Mouse (Mus musculus) heart, postnatal 14 days (tissue): ENCODE results near the gene Tmem171. TPM values are rescaled to one million over a fixed set of nuclear protein-coding genes. Genes with fewer than 3 reads are reported as not detected.

ENCODE experiments used
- DNase-seq, 2 experiments: peaks; one replicate each; pipeline ENCODE4 v3.0.0; 2021 to 2022
- intact Hi-C: fragments of 180-260 bp; cut with DNase I; formaldehyde crosslinking; loops from one replicate; pipeline ENCODE4 v1.15.1; 2025
- total RNA-seq, 2 experiments: library from RNA; stranded (reverse); gene quantifications; 2 replicates each; pipeline ENCODE4 v1.2.3; 2021

Tmem171 gene
- total RNA-seq, 2 experiments from 2014 or later, result 5.0 to 7.0 TPM

DNA sequence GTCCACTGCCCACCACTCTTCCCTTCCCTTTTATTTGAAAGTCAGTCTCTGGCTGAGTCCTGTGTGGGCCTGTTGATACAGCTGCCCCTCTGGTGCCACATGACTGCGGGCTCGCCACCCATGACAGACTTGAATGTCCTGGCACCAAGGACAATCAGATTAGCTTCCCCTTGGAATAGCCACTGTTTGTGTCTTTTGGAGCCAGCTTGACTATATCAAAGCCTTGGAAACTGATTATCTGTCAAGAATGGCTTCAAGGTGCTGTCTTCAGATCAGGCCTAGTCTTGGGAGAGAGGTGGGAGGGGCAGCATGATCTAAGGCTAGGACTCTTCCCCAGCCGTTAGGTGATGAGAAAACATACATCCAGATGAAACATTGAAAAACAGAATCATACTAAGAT lies 2.1 kb upstream of the Tmem171 start:
- intact Hi-C loops, result no loop called here
- DNase-seq, result no peak

- DNase-seq, result peak; percentile 40 to 63
- intact Hi-C loops, result no loop called here
Observed at GRCm38 (mm10) chr13:98695546-98695945, 912 bp upstream of the Tmem171 start.

DNA sequence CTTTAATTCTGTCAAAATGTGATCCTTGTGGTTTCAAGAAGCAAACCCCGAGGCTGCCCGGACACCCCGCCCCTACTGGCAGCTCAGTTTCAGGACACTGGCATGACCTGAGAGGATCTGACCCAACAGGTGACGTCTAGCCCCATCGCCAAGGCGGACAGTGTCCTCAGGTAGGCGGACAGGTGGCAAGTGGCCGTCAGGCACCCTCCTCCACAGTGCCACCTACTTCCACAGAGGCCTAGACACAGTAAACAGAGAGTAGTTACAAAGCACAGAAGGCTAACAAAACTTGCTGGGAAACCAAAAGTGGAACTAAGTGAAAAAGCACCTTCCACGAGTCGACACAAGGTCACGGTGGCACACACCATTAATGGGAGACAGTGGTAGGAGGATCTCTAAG lies 1.3 kb downstream of the Tmem171 start:
- intact Hi-C loops, result no loop called here
- DNase-seq, result no peak

GRCm38 (mm10) chr13:98691956-98692515 lies 2.6 kb downstream of the Tmem171 start:
- intact Hi-C loops, result no loop called here
- DNase-seq, result no peak

- DNase-seq, result no peak
- intact Hi-C loops, result no loop called here
Observed at GRCm38 (mm10) chr13:98690886-98691285, 3.7 kb downstream of the Tmem171 start.

DNA sequence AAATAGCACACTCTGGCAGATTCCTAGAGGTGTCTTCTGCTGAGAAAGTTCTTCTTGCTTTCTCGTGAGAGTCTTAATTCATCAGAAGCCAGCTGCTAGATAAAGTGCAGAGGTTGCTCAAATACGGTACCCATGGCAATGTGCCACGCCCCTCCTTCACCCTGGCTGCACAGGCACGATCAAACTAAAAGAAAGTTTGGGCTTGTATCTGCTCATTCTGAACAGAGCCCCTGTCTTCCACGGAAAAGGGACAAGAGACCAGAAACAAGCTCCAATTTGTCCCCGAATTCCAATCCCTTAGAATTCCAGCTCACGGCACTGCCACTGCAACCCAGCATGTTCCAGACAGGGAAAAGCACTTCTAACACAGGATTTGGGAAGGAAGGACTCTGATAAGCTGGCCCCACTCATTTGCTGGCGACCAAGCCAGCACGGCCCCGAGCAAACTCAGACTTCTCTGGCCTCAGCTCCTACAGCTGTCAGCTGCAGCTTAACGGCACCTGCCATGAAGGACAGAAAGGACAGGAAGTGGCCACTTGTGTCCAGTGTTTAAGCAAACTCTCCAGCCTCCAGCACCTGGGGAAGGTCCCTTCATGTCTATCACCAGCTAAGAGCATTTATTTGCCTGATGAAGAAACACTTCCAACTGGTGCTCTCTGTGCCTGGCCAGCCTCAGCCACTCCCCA lies 4.9 kb downstream of the Tmem171 start:
- DNase-seq, result peak; percentile 41 to 64
- intact Hi-C loops, result no loop called here

DNA sequence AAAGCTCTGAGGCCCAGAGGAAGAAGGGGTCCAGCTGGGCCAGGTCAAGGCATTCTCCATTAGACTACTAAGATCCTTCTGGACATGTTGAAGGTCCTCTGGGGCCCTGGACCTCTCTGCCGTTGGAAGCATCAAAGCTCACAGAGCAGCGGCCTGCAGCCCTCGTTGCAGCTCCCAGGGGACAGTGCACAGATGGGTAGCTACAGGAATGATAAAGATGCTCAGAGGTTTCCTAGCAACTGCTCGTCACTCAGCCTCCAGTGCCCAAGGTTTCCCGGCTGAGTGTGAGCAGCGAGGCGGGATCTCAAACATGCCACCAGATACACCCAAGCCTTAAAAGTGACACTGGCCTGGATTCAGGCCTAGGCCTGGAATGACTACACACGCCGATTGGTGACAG lies 6.7 kb downstream of the Tmem171 start:
- no peak for DNase-seq
- intact Hi-C loops, result no loop called here

DNA sequence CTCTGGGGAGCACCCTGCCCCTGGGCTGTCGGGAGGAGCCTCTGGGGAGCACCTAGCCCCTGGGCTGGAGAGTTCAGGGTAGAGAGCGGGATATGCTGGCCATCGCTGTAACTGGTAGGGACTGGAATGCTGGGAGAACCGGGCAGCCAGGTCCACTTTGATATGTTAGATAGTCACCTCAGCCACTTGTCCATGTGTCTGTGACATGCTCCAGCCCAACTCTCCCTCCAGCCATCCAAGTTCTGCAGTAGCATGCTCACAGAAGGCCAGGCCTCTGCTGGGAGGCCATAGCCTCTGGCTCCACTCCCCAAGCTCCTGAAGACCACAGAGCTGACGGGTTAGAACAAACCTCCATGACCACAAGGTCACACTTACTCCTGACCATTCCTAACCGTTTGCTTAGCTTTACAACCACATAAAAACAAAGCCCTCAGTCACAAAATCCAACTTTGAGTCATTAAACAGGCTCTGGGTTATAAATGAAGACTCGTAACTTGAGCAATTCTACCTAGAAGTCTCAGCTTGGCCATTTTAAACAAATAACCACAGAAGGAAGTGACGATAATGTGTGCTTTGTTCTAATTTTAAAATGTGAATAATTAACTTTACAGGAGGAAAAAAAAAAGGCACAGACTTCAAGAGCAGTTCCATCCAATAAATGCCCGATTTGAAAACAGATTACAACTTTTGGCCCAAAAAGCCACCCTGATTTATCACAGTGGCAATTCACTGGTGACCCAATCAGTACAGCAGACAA lies 10.3 kb downstream of the Tmem171 start:
- DNase-seq, result no peak
- intact Hi-C loops, result no loop called here

DNA sequence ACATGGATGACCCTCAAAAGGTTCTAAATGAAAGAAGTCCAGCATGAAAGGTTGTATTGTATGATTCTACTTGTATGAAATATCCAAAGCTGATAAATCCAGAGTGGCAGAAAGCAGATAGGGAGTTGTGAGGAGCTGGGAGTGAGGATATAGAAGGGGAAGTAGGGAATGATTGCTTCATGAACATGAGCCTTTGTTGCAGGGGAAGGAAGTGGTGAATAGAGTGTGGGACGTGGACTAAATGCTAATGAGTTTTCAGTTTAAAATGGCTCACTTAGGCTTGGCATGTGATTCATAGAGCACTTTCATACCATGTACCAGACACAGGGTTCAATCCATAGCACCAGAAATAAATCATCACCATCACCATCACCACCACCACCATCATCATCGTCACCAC lies 11.2 kb downstream of the Tmem171 start:
- DNase-seq, result no peak
- intact Hi-C loops, result no loop called here

DNA sequence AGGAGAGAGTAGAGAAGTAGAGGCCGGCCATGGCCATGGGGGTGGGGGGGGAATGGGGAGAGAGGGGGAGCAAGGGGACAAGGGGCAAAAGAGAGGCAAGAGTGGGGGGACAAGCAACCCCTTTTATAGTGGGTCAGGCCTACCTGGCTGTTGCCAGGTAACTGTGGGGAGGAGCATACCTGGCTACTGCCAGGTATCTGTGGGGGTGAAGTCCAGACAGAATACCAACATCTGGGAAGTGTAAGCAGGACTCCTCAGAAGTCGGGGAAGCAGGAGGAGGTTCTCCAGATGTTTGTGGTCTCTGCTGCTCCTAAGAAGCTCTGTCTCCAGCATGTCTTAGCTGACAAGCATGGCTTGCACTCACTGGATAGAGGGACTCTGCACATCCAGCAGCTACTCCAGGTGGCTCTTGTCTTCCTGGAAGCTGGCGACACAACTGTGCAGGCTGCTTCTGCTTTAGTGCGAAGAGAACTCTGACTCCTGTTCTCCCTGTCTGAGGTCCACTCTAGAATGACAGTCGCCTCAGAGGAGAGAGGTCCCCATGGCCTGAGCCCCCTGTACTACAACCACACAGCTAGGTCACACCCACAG lies 14.1 kb downstream of the Tmem171 start:
- no peak for DNase-seq
- intact Hi-C loops, result no loop called here

DNA sequence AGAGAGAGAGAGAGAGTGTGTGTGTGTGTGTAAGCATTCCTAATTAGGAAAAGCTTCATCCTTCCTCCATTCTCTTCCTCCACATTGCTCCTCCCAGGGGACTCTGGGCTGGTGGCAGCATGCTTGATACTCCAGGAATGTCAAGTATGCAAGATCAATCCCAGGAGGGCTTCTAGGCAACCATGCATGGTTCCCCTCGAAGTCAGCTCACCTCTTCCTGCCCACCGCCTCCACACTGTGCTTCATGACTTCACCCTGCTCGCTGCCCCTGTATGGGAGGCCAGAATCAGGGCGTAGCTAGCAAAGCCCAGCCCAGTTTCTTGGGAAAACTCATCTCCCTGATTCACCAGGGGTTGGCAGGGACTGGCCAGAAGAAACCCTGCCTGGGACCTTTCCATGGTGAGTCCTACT lies 15.0 kb downstream of the Tmem171 start:
- no peak for DNase-seq
- intact Hi-C loops, result no loop called here

GRCm38 (mm10) chr13:98679230-98679629 lies 15.4 kb downstream of the Tmem171 start:
- no peak for DNase-seq
- intact Hi-C loops, result no loop called here

DNA sequence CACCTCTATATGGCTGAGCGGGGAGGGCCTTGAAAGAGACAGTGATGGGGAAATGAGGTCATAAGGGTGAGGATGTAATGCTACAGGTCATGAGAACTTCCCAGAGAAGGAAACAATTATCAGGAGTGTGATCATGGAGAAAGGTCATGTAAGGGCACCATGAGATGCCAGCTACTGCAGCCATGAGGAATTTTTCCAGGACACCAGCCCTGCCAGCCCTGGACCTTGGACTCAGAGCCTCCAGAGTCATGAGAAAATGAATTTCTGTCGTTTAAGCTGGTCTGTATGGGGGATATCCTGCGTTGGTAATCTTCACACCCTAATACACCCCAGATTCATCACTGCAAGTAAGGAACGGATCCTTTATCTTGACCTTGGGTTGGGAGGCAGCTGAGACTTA lies 20.7 kb downstream of the Tmem171 start:
- intact Hi-C loops, result no loop called here
- DNase-seq, result no peak

DNA sequence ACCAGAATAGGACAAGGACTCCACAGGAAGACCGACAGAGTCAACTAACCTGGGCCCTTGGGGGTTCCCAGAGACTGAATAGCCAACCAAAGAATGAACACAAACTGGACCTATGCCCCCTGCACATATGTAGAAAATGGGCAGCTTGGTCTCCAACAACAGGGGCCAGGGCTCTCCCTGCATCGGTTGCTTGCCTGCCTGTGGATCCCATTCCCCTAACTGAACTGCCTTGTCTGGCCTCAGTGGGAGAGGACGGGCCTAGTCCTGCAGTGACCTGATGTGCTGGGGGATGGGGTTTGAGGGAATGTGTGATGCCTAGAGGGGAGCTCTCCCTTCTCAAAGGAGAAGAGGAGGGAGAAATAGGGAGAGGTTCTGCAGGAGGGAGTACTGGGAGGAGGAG lies 25.3 kb downstream of the Tmem171 start:
- DNase-seq, result no peak
- intact Hi-C loops, result no loop called here

DNA sequence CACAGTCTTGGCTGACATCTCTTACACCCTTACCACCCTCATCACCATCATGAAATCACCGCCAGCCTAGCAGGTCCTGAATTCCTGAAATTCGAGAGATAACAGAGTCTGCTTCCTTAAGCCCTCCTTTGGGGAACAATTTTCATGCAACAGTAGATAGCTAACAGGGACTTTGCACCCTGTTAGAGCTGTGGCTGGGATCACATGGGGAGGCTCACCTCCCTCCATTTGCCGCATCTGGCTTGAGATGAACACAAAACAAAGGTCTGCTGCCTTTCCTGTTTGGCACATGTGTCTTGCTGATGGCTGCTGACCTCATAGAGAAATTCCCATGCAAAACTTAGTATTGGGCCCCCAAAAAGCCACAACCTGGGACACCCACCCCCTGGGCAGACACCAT lies 27.3 kb downstream of the Tmem171 start:
- intact Hi-C loops, result no loop called here
- DNase-seq, result no peak

GRCm38 (mm10) chr13:98665240-98665639 lies 29.4 kb downstream of the Tmem171 start:
- DNase-seq, result no peak
- intact Hi-C loops, result no loop called here

DNA sequence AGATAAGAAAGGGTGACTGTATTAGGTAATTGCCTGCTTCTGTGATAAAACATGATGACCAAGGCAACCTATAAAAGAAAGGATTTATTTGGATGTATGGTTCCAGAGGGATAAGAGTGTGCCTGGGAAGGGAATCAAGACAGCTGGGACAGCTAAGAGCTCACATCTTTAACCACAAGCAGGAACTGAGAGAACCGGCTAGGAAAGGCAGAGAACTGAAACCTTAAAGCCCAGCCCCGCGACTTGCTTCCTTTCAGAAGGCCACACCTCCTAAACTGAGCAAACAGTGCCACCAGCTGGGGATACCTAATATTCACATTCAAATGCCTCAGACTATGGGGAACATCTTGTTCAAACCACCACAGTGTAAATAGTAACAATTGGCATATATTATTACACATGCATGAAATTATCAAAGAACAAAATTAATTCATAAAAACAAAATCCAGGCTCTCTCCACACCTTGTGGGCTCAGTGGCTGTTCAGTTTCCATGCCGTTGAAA lies 32.4 kb downstream of the Tmem171 start:
- DNase-seq, result no peak
- intact Hi-C loops, result no loop called here

- no peak for DNase-seq
Observed at GRCm38 (mm10) chr13:98656034-98656471, 38.6 kb downstream of the Tmem171 start.

GRCm38 (mm10) chr13:98655346-98655745 lies 39.3 kb downstream of the Tmem171 start:
- DNase-seq, result no peak
- intact Hi-C loops, result no loop called here

More at GRCm38 (mm10) chr13:98656034-98656471, 38.6 kb downstream of the Tmem171 start:
- intact Hi-C loops, result no loop called here

GRCm38 (mm10) chr13:98654129-98654939 lies 40.3 kb downstream of the Tmem171 start:
- intact Hi-C loops, result no loop called here
- DNase-seq, result peak; percentile 61 to 63
